In the genomic region with DNA sequence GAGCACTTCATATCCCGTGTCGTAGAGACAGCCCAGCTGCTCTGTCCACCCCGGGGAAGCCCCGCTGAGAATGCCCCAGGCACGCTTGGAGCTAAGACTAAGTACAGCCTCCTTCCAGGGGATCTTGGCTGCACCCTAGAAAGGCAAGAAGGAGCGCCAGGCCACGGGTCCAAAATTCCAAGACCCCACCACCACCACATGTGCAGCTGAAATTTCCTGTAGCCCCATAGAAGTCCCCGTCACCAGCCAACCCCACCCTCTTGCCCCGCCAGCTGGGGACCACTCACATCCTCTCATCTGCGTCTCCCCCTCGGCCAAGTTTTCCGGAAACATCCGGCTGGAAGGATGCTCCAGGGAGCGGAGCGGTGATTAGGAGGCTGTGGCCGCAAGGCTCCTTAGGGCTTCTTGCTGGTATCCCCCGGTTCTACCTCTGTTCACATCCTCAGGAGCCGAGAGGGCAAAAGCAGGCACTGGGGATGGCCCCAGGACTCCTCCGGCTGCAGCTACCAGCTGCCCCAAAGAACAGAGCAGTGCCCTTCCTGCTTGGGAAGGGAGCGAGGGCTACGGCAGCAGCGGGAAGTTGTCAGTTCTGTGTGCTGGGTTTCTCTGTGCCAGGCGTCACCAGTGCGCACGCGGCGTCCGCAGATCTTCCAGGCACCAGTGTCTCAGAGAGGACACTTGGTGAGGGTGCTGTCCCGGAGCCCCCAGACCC, we compare ENCODE assay signal across 8 mouse cellular contexts. TPM values are rescaled to one million over a fixed set of nuclear protein-coding genes. Genes with fewer than 3 reads are reported as not detected.
A peak's percentile ranks its signal among the peaks of the same experiment; 100 is the strongest.
DNase-seq lines count a peak whose midpoint lies in the region; ATAC-seq lines count a peak whose summit lies in the region.

No protein-coding gene starts in this region.

- H3K4me3 ChIP-seq in embryonic facial prominence, embryonic 14.5 days (ENCODE audit: low read depth, low read length): peak overlapping the region; percentile 30
- H3K4me3 ChIP-seq in heart, embryonic 14.5 days (ENCODE audit: control insufficient read depth in 1 of 2, insufficient read depth in 1 of 2, low read depth in 1 of 2, low read length in 2 of 2): peak overlapping the region; percentile 35 to 39
- H3K4me3 ChIP-seq in limb, embryonic 13.5 days: peak overlapping the region; percentile 32
- H3K4me3 ChIP-seq in midbrain, embryonic 14.5 days (replicated peaks; ENCODE audit: low read depth, low read length): peak overlapping the region; percentile 28

- H3K36me3 ChIP-seq in embryonic facial prominence, embryonic 14.5 days (ENCODE audit: control insufficient read depth, insufficient read depth, low read length): peaks cover 40% of the 10 kb centered on the region
- peaks cover 13% of the 10 kb centered on the region for H3K36me3 ChIP-seq in heart, embryonic 14.5 days (ENCODE audit: control insufficient read depth, insufficient read depth, low read length)
- H3K36me3 ChIP-seq in limb, embryonic 13.5 days: peaks cover 49% of the 10 kb centered on the region
- 0 out of 2 replicates have a peak, but pooled peaks cover 5% of the 10 kb centered on the region for H3K36me3 ChIP-seq in midbrain, embryonic 14.5 days (ENCODE audit: control insufficient read depth, insufficient read depth, low read length)

- H3K4me2 ChIP-seq in embryonic facial prominence, embryonic 14.5 days (ENCODE audit: low read depth, low read length): peak overlapping the region; percentile 58
- peak overlapping the region; percentile 69 for H3K4me2 ChIP-seq in heart, embryonic 14.5 days (ENCODE audit: low read length)
- H3K4me2 ChIP-seq in limb, embryonic 13.5 days (replicated peaks): peak overlapping the region; percentile 65
- peak overlapping the region; percentile 64 for H3K4me2 ChIP-seq in midbrain, embryonic 14.5 days (ENCODE audit: low read length)

- H3K9ac ChIP-seq in embryonic facial prominence, embryonic 14.5 days (ENCODE audit: low read depth, low read length): peak overlapping the region; percentile 39
- H3K9ac ChIP-seq in heart, embryonic 14.5 days (ENCODE audit: low read length): peak overlapping the region; percentile 72
- H3K9ac ChIP-seq in limb, embryonic 13.5 days: peak overlapping the region; percentile 64
- peak overlapping the region; percentile 48 for H3K9ac ChIP-seq in midbrain, embryonic 14.5 days (replicated peaks; ENCODE audit: low read length)

- peak; percentile 44 to 51 for DNase-seq in lung, adult 18-20 months
- no peak for DNase-seq in lung, postnatal 25 days (ENCODE audit: low spot score)
- DNase-seq in embryonic facial prominence, embryonic 14.5 days (ENCODE audit: low spot score): no peak
- peak; percentile 68 for DNase-seq in midbrain, embryonic 14.5 days
- DNase-seq in testis, postnatal 10 days (ENCODE audit: low spot score): no peak
- no peak for DNase-seq in Muller cell, postnatal 12 days (ENCODE audit: inconsistent ontology term)

- peaks cover 49% of the 10 kb centered on the region for H3K4me1 ChIP-seq in embryonic facial prominence, embryonic 14.5 days (ENCODE audit: control insufficient read depth, insufficient read depth, low read length)
- peaks cover 59 to 83% of the 10 kb centered on the region in 2 experiments for H3K4me1 ChIP-seq in heart, embryonic 14.5 days (ENCODE audit: control insufficient read depth in 2 of 2, insufficient read depth in 2 of 2, low read length in 2 of 2)
- peaks cover 71% of the 10 kb centered on the region for H3K4me1 ChIP-seq in limb, embryonic 13.5 days
- peaks cover 41% of the 10 kb centered on the region for H3K4me1 ChIP-seq in midbrain, embryonic 14.5 days (ENCODE audit: control insufficient read depth, insufficient read depth, low read length)

- H3K27ac ChIP-seq in embryonic facial prominence, embryonic 14.5 days (replicated peaks; ENCODE audit: low read depth, low read length): peak overlapping the region; percentile 77
- H3K27ac ChIP-seq in heart, embryonic 14.5 days (replicated peaks in 1 of 2; ENCODE audit: control insufficient read depth in 1 of 2, insufficient read depth in 1 of 2, low read depth in 2 of 2, low read length in 2 of 2): peak overlapping the region; percentile 34 to 83; a peak in 3 of 4 replicates
- H3K27ac ChIP-seq in limb, embryonic 13.5 days: peak overlapping the region; percentile 66
- H3K27ac ChIP-seq in midbrain, embryonic 14.5 days (replicated peaks; ENCODE audit: low read depth, low read length): peak overlapping the region; percentile 76

- ATAC-seq in embryonic facial prominence, embryonic 14.5 days (ENCODE audit: low read depth): 0 out of 2 replicates have a peak, but pooled peaks have one; percentile 1
- no peak for ATAC-seq in heart, embryonic 14.5 days (ENCODE audit: insufficient number of reproducible peaks, insufficient read depth, low FRiP score, low read depth)
- no peak for ATAC-seq in limb, embryonic 13.5 days (ENCODE audit: low FRiP score, low read depth)
- no peak; the same call in 1 of the 2 replicates for ATAC-seq in midbrain, embryonic 14.5 days (ENCODE audit: low FRiP score, low TSS enrichment)

- 19% methylated on average over 27 of the region's 29 CpGs for WGBS in embryonic facial prominence, embryonic 14.5 days
- whole genome bisulfite sequencing in heart, embryonic 14.5 days: 20% methylated on average over 29 of the region's 29 CpGs
- 13% methylated on average over 29 of the region's 29 CpGs for WGBS in limb, embryonic 13.5 days
- WGBS in midbrain, embryonic 14.5 days: 9% methylated on average over 29 of the region's 29 CpGs

- H3K9me3 ChIP-seq in embryonic facial prominence, embryonic 14.5 days (ENCODE audit: control insufficient read depth, low read length): no peaks in the 10 kb centered on the region
- H3K9me3 ChIP-seq in heart, embryonic 14.5 days (ENCODE audit: control insufficient read depth, low read length): no peaks in the 10 kb centered on the region
- no peaks in the 10 kb centered on the region for H3K9me3 ChIP-seq in limb, embryonic 13.5 days
- no peaks in the 10 kb centered on the region for H3K9me3 ChIP-seq in midbrain, embryonic 14.5 days (ENCODE audit: control insufficient read depth, low read length)

- H3K27me3 ChIP-seq in embryonic facial prominence, embryonic 14.5 days (replicated peaks; ENCODE audit: control insufficient read depth, insufficient read depth, low read length): no peaks in the 10 kb centered on the region
- H3K27me3 ChIP-seq in heart, embryonic 14.5 days (ENCODE audit: control insufficient read depth, insufficient read depth, low read length): no peaks in the 10 kb centered on the region
- H3K27me3 ChIP-seq in limb, embryonic 13.5 days: no peaks in the 10 kb centered on the region
- no peaks in the 10 kb centered on the region for H3K27me3 ChIP-seq in midbrain, embryonic 14.5 days (ENCODE audit: control insufficient read depth, insufficient read depth, low read length)

RNA-seq across cellular contexts. Expression of gene Rflna, which starts 54.7 kb away (rescaled TPM):
- 19.3 and 29.0 TPM in 2 replicates for polyA plus RNA-seq in embryonic facial prominence, embryonic 14.5 days (2014; fragmentation: Nextera tagmentation; extraction: Ambion mirVana)
- 1.3 and 1.6 TPM in 2 replicates for polyA plus RNA-seq in heart, embryonic 14.5 days (2014; fragmentation: Nextera tagmentation; extraction: Ambion mirVana)
- polyA plus RNA-seq in limb, embryonic 13.5 days (2015; fragmentation: Nextera tagmentation; extraction: Ambion mirVana): 62.2 and 64.5 TPM in 2 replicates
- polyA plus RNA-seq in midbrain, embryonic 14.5 days (2014; fragmentation: Nextera tagmentation; extraction: Ambion mirVana): 5.7 and 5.9 TPM in 2 replicates

Comparison
In these comparisons a context has a peak if more than half of its experiments do, and no peak if none do; other contexts are left out.
1. DNase-seq: peak in lung, adult 18-20 months (2 of 2) and midbrain, embryonic 14.5 days (single experiment); none in lung, postnatal 25 days (single experiment), embryonic facial prominence, embryonic 14.5 days (single experiment), testis, postnatal 10 days (single experiment) and Muller cell, postnatal 12 days (single experiment).
2. Peak in every context shown above with its lines, with median percentiles within 50 percentile points of each other: H3K27ac ChIP-seq, H3K4me2 ChIP-seq, H3K4me3 ChIP-seq and H3K9ac ChIP-seq.